Mouse (Mus musculus) hindbrain, embryonic 11.5 days (tissue): ENCODE measurements around the gene Minar1. TPM values are rescaled to one million over a fixed set of nuclear protein-coding genes. Genes with fewer than 3 reads are reported as not detected.

Experiments
- ATAC-seq: fragments of 200-750 bp; cut with Nextera tagmentation; 2 replicates; pipeline ENCODE4 v1.8.0; 2017; ENCODE audit warnings: mild to moderate bottlenecking, moderate TSS enrichment, moderate library complexity; ENCODE audit not compliant: low FRiP score
- DNase-seq: peaks from one replicate; pipeline ENCODE4 v3.0.0-alpha.2; 2015; ENCODE audit warnings: low spot score
- H3K27ac ChIP-seq: fragments of 300-500 bp; sonication (generic); 2 replicates; pipeline ENCODE4 v1.5.1; 2014; ENCODE audit warnings: mild to moderate bottlenecking, low read depth, low read length
- H3K27me3 ChIP-seq: fragments of 300-500 bp; sonication (generic); 2 replicates; pipeline ENCODE4 v1.6.1; 2014; ENCODE audit warnings: mild to moderate bottlenecking, low read length, moderate library complexity, mixed read lengths; ENCODE audit not compliant: control insufficient read depth, insufficient read depth
- H3K36me3 ChIP-seq: fragments of 300-500 bp; sonication (generic); 2 replicates; pipeline ENCODE4 v1.6.1; 2014; ENCODE audit warnings: mild to moderate bottlenecking, low read length, moderate library complexity, mixed read lengths; ENCODE audit not compliant: control insufficient read depth, insufficient read depth
- H3K4me1 ChIP-seq: fragments of 300-500 bp; sonication (generic); replicated peaks from 2 replicates; pipeline ENCODE4 v1.6.1; 2014; ENCODE audit warnings: low read length, mixed read lengths; ENCODE audit not compliant: control insufficient read depth, insufficient read depth
- H3K4me2 ChIP-seq: fragments of 300-500 bp; sonication (generic); replicated peaks from 2 replicates; pipeline ENCODE4 v1.6.1; 2014; ENCODE audit warnings: mild to moderate bottlenecking, low read depth, low read length
- H3K4me3 ChIP-seq: fragments of 300-500 bp; sonication (generic); 2 replicates; pipeline ENCODE4 v1.5.1; 2014; ENCODE audit warnings: low read depth, low read length
- H3K9ac ChIP-seq: fragments of 300-500 bp; sonication (generic); 2 replicates; pipeline ENCODE4 v1.6.1; 2014; ENCODE audit warnings: low read depth, low read length
- H3K9me3 ChIP-seq: fragments of 300-500 bp; sonication (generic); 2 replicates; pipeline ENCODE4 v1.6.1; 2016; ENCODE audit warnings: low read length; ENCODE audit not compliant: control insufficient read depth
- WGBS: fragments of 180-500 bp; shearing (Covaris S2); extraction: QIAGEN DNeasy Blood & Tissue Kit; methylation state at CpG from one replicate; pipeline ENCODE4 v1.1.7; 2014; 5-methylcytosine and 5-hydroxymethylcytosine counted together
- polyA plus RNA-seq: library from polyadenylated mRNA; unstranded; fragments of >200 nt; fragmentation: Nextera tagmentation; extraction: Ambion mirVana; gene quantifications from 2 replicates; pipeline ENCODE4 v1.2.1, GENCODE M21; 2014

The Minar1 gene
- polyA plus RNA-seq, 1 experiment from 2014 or later: 0.31 TPM

GRCm38 (mm10) chr9:89578422-89578821 lies 44.5 kb downstream of the Minar1 start:
- ATAC-seq (no peak), DNase-seq (no peak)
- WGBS: 88% methylated on average over 5 of the region's 5 CpGs

GRCm38 (mm10) chr9:89552663-89553062 lies 70.3 kb downstream of the Minar1 start:
- no peaks in the 10 kb centered on the region for H3K4me1 ChIP-seq
- H3K27me3 ChIP-seq: no peaks in the 10 kb centered on the region
- 95% methylated on average over 2 of the region's 2 CpGs for whole genome bisulfite sequencing
- no peaks in the 10 kb centered on the region for H3K36me3 ChIP-seq
- ATAC-seq (no peak), DNase-seq (no peak)
- H3K4me3 ChIP-seq: no peak overlapping the region
- no peaks in the 10 kb centered on the region for H3K9me3 ChIP-seq
- no peak overlapping the region for H3K27ac ChIP-seq
- no peak overlapping the region for H3K9ac ChIP-seq
- H3K4me2 ChIP-seq: no peak overlapping the region

More at GRCm38 (mm10) chr9:89578422-89578821, 44.5 kb downstream of the Minar1 start:
- H3K36me3 ChIP-seq: no peaks in the 10 kb centered on the region
- no peaks in the 10 kb centered on the region for H3K4me1 ChIP-seq
- H3K9ac ChIP-seq: no peak overlapping the region
- H3K4me2 ChIP-seq: no peak overlapping the region
- no peaks in the 10 kb centered on the region for H3K9me3 ChIP-seq
- no peaks in the 10 kb centered on the region for H3K27me3 ChIP-seq
- no peak overlapping the region for H3K27ac ChIP-seq
- no peak overlapping the region for H3K4me3 ChIP-seq

Other genes with a start within 250 kb of the Minar1 start
- 43.9 and 46.2 TPM in 2 replicates for gene Tmed3, start 81.9 kb upstream of the Minar1 start, polyA plus RNA-seq
- gene Ankrd34c, start 115.3 kb upstream of the Minar1 start, polyA plus RNA-seq: not detected in 2 replicates